ENCODE assay signal across 1 mouse cellular context in the genomic region with DNA sequence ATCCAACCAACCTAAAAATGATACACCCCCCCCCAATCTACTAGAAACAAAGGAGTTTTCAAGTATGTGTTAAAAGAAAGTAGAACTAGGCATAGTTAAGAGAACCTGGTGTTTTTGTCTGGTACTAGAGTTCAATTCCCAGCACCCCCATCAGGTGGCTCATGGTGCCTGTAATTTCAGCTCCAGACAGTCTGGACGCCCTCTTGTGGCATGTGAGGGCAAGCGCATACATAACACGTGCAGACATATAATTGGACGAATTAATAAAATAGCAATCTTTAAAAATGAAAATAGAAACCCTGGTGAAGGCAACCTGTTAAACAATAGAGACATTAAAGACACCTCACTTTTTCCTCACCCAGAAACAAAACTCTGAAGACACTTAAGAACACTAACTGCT.
TF ChIP-seq lines count a peak whose summit lies in the region.

No protein-coding gene starts in this region.

TF ChIP-seq in CH12.LX, 34 proteins besides CTCF, POLR2A, EP300 and RAD21:
- TF ChIP-seq TCF12 (IDR thresholded peaks at IDR 0.05; ENCODE audit: low read depth, low read length) (no peak), ETS1 (conservative IDR thresholded peaks at IDR 0.05; ENCODE audit: low read depth, low read length) (no peak), ZMIZ1 (IDR thresholded peaks at IDR 0.05; ENCODE audit: low read depth, low read length) (no peak), IRF4 (IDR thresholded peaks at IDR 0.05; ENCODE audit: low read depth, low read length) (no peak), GABPA (IDR thresholded peaks at IDR 0.05; ENCODE audit: insufficient replicate concordance, low read depth, low read length) (no peak), CHD2 (IDR thresholded peaks at IDR 0.05; ENCODE audit: low read length) (no peak), PAX5 (IDR thresholded peaks at IDR 0.05; ENCODE audit: low read length) (no peak), MEF2A (IDR thresholded peaks at IDR 0.05; ENCODE audit: borderline replicate concordance, low read depth, low read length) (no peak), MXI1 (IDR thresholded peaks at IDR 0.05; ENCODE audit: low read depth, low read length) (no peak), ZC3H11A (IDR thresholded peaks at IDR 0.05; ENCODE audit: low read depth, low read length) (no peak), MAX (IDR thresholded peaks at IDR 0.05; ENCODE audit: low read length) (no peak), BHLHE40 (IDR thresholded peaks at IDR 0.05; ENCODE audit: low read depth, low read length) (no peak), ZKSCAN1 (IDR thresholded peaks at IDR 0.05; ENCODE audit: borderline replicate concordance, low read depth, low read length) (no peak), KAT2A (IDR thresholded peaks at IDR 0.05; ENCODE audit: insufficient replicate concordance, low read length) (no peak), MAZ (IDR thresholded peaks at IDR 0.05; ENCODE audit: low read depth, low read length) (no peak), SMC3 (IDR thresholded peaks at IDR 0.05; ENCODE audit: low read depth, low read length) (no peak), MYC (IDR thresholded peaks at IDR 0.05; ENCODE audit: low read depth, low read length) (no peak), CHD1 (IDR thresholded peaks at IDR 0.05; ENCODE audit: low read depth, low read length) (no peak)
